Mouse (Mus musculus) liver, postnatal 0 days (tissue): Measurements from ENCODE around the gene Crybb1.

Experiments
- CTCF ChIP-seq: sonication (generic); IDR thresholded peaks from 2 replicates; pipeline ENCODE4 v1.5.1; 2016; ENCODE audit warnings: antibody characterized with exemption, low read depth
- EP300 ChIP-seq: IDR thresholded peaks from 2 replicates; pipeline ENCODE4 v1.6.1; 2016; ENCODE audit warnings: antibody characterized with exemption, low read depth, mild to moderate bottlenecking

DNA sequence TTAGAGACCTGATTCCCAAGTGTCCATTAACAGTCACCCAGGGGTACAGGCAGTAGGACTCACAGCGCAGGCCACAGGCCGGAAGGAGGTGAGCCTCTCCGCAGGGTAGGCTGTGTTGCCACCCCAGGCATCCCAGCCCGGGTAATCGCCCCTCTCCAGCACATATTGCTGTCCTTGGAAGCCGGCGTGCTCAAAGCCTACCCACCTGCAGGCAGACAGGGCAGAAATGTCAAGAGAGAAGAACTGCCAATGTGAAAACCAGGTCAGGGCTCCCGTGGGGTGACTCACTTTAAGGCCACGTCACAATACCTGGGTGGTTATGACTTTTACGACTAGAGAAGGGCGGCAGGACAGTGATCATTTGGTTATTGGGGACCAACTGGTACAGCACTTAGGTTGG, 6.5 kb upstream of the Crybb1 start:
- TF ChIP-seq CTCF (no peak), EP300 (no peak)
